In genomic region chr13:99641386-99642165, GRCm38 (mm10) we compare ENCODE assay signal across 8 mouse cellular contexts.
DNase-seq lines count a peak whose midpoint lies in the region; ATAC-seq and TF ChIP-seq lines count a peak whose summit lies in the region.

No protein-coding gene starts in this region.

- no peak overlapping the region for H3K9ac ChIP-seq in embryonic facial prominence, embryonic 12.5 days
- no peak overlapping the region for H3K9ac ChIP-seq in hindbrain, postnatal 0 days (replicated peaks; ENCODE audit: low read length)
- H3K9ac ChIP-seq in liver, postnatal 0 days (replicated peaks), result no peak overlapping the region

- H3K27me3 ChIP-seq in embryonic facial prominence, embryonic 12.5 days, result no peaks in the 10 kb centered on the region
- no peaks in the 10 kb centered on the region for H3K27me3 ChIP-seq in hindbrain, postnatal 0 days (ENCODE audit: insufficient read depth, low read length)
- H3K27me3 ChIP-seq in liver, postnatal 0 days (ENCODE audit: insufficient read depth, low read length), result no peaks in the 10 kb centered on the region

- H3K4me2 ChIP-seq in embryonic facial prominence, embryonic 12.5 days (replicated peaks), result no peak overlapping the region
- peak overlapping the region; percentile 28 for H3K4me2 ChIP-seq in hindbrain, postnatal 0 days (ENCODE audit: low read depth, low read length)
- no peak overlapping the region for H3K4me2 ChIP-seq in liver, postnatal 0 days (ENCODE audit: low read depth, low read length)

- H3K4me3 ChIP-seq in embryonic facial prominence, embryonic 12.5 days, result no peak overlapping the region
- no peak overlapping the region for H3K4me3 ChIP-seq in hindbrain, postnatal 0 days (ENCODE audit: low read length)
- H3K4me3 ChIP-seq in liver, postnatal 0 days (ENCODE audit: low read depth, low read length), result no peak overlapping the region

- peaks cover 18% of the 10 kb centered on the region for H3K4me1 ChIP-seq in embryonic facial prominence, embryonic 12.5 days
- peaks cover 16% of the 10 kb centered on the region for H3K4me1 ChIP-seq in hindbrain, postnatal 0 days (ENCODE audit: insufficient read depth, low read length)
- H3K4me1 ChIP-seq in liver, postnatal 0 days (ENCODE audit: insufficient read depth), result no peaks in the 10 kb centered on the region

- 77% methylated on average over 22 of the region's 22 CpGs for WGBS in embryonic facial prominence, embryonic 12.5 days
- WGBS in hindbrain, postnatal 0 days, result 52% methylated on average over 22 of the region's 22 CpGs
- 76% methylated on average over 22 of the region's 22 CpGs for WGBS in liver, postnatal 0 days (ENCODE audit: insufficient replicate concordance)

- H3K36me3 ChIP-seq in embryonic facial prominence, embryonic 12.5 days, result no peaks in the 10 kb centered on the region
- H3K36me3 ChIP-seq in hindbrain, postnatal 0 days (ENCODE audit: insufficient read depth, low read length), result no peaks in the 10 kb centered on the region
- H3K36me3 ChIP-seq in liver, postnatal 0 days (replicated peaks; ENCODE audit: insufficient read depth, low read length), result no peaks in the 10 kb centered on the region

- no peak for ATAC-seq in embryonic facial prominence, embryonic 12.5 days (ENCODE audit: insufficient number of reproducible peaks, insufficient read depth, low FRiP score, low TSS enrichment)
- ATAC-seq in hindbrain, postnatal 0 days, result peak; percentile 47
- no peak for ATAC-seq in liver, postnatal 0 days

- TF ChIP-seq EP300 in liver, postnatal 0 days (IDR thresholded peaks at IDR 0.05; ENCODE audit: low read depth), result no peak

- peak overlapping the region; percentile 48; the same call in 1 of the 2 replicates for H3K27ac ChIP-seq in embryonic facial prominence, embryonic 12.5 days
- peak overlapping the region; percentile 65; the same call in 1 of the 2 replicates for H3K27ac ChIP-seq in hindbrain, postnatal 0 days
- no peak overlapping the region for H3K27ac ChIP-seq in liver, postnatal 0 days (ENCODE audit: low read depth)

- intact Hi-C loops in left cerebral cortex, postnatal 10 days (cut with DNase I), result loop anchor here (10.0 kb wide), 2 partner anchors 127 to 193 kb away; partner anchors contain the start of gene Map1b

- H3K9me3 ChIP-seq in embryonic facial prominence, embryonic 12.5 days, result no peaks in the 10 kb centered on the region
- no peaks in the 10 kb centered on the region for H3K9me3 ChIP-seq in hindbrain, postnatal 0 days (ENCODE audit: low read length)
- H3K9me3 ChIP-seq in liver, postnatal 0 days (ENCODE audit: low read length), result no peaks in the 10 kb centered on the region

- TF ChIP-seq CTCF in hindbrain, postnatal 0 days (IDR thresholded peaks at IDR 0.05; ENCODE audit: low read depth), result no peak
- no peak for TF ChIP-seq CTCF in liver, postnatal 0 days (IDR thresholded peaks at IDR 0.05; ENCODE audit: low read depth)

- DNase-seq in left cerebral cortex, postnatal 10 days (ENCODE audit: extremely low spot score in 1 of 2, low spot score in 2 of 2), result peak; percentile 27 to 38
- no peak for DNase-seq in left cerebral cortex, adult 11 months (ENCODE audit: low spot score)
- DNase-seq in hindbrain, postnatal 0 days (ENCODE audit: low spot score), result peak; percentile 44
- peak; percentile 31 for DNase-seq in right cerebral cortex, postnatal 14 days
- no peak for DNase-seq in liver, postnatal 0 days
- no peak for DNase-seq in spleen, postnatal 36 days (ENCODE audit: low spot score in 2 of 2)
- DNase-seq in ovary, adult 18-20 months (ENCODE audit: low spot score), result no peak

Comparison
In these comparisons a context has a peak if more than half of its experiments do, and no peak if none do; other contexts are left out.
1. DNase-seq: peak in left cerebral cortex, postnatal 10 days (2 of 2), hindbrain, postnatal 0 days (single experiment) and right cerebral cortex, postnatal 14 days (single experiment); none in left cerebral cortex, adult 11 months (single experiment), liver, postnatal 0 days (single experiment), spleen, postnatal 36 days (0 of 2) and ovary, adult 18-20 months (single experiment).